Mouse (Mus musculus): Measurements from ENCODE around the gene Atp6v0e.

Gene Atp6v0e

GRCm38 (mm10) chr17:26715916-26716717 lies 53.1 kb downstream of the Atp6v0e start:
- DNase-seq (ENCODE audit: low spot score in 2 of 2), result peak; percentile 82 to 85

- no peak for DNase-seq (ENCODE audit: low spot score in 2 of 2)
Measured at GRCm38 (mm10) chr17:26717868-26718267, 54.8 kb downstream of the Atp6v0e start.

DNA sequence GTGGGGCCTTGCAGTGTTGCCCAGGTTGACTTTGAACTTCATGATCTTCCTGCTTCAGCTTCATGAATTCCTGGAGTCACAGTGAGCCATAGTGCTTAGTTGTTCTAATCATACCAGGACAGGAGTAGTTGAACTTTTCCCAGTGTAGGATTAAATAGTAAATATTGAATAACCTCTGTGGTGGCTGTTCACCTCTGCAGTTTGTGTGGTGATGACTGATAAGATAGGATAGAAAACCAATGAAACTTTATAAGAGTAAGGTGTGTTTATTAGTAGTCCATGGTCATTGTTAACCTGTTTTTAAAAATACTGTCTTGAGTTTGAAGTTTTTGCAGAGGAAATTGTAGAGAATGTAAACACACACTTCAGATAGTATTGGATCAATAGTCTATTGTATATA lies 56.4 kb downstream of the Atp6v0e start:
- no peak for DNase-seq (ENCODE audit: low spot score in 2 of 2)

- no peak for DNase-seq (ENCODE audit: low spot score in 2 of 2)
Measured at GRCm38 (mm10) chr17:26721802-26722201, 58.8 kb downstream of the Atp6v0e start.

DNA sequence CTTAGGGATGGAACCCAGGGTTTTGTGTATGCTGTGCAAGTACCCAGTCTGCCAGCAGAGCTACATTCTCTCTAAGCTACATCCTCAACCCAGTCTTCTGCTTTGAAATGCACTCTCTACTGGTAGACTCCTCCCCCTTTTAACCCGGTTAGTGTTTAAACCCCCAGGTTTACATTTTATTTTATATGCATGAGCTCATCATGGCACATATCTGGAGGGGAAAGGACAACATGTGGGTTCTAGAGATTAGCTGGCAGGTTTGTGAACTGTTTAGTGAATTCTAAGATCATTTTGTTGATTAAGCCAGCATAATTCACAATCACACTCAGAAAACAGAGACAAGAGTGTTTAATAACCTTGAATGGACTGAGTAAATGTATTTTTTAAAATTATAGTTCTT lies 61.8 kb downstream of the Atp6v0e start:
- DNase-seq (ENCODE audit: low spot score in 2 of 2), result no peak

GRCm38 (mm10) chr17:26726674-26727073 lies 63.6 kb downstream of the Atp6v0e start:
- no peak for DNase-seq (ENCODE audit: low spot score in 2 of 2)

DNA sequence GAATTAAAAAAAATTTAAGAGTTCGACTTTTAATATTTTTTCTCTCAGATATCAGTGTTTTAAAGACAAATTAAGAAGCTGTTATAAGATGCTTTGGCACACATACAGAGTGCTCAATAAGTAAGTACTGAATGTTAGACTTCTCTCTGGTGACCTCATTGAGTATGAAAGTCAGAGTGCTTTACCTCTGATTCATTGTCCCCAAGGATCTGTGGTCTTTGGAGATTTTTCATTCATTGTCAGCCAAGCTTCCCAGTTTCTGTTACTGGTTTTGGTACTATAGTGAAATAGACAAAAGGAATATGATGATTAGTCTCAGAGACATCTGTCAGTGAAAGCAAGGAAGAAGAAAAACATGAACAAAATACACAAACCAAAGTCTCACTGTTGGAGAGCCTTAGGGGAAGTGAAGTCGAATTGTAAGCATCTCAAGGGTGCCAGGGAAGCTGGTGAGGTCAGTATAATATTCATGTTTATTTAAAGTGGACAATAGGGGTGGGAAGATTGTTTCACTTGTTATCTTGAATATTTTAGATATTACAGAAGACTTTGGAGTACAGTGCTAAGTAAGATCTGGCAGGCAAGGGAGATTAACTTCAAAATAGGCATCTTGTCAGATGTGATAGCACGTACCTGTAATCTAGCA lies 64.2 kb downstream of the Atp6v0e start:
- no peak for DNase-seq (ENCODE audit: low spot score in 2 of 2)

DNA sequence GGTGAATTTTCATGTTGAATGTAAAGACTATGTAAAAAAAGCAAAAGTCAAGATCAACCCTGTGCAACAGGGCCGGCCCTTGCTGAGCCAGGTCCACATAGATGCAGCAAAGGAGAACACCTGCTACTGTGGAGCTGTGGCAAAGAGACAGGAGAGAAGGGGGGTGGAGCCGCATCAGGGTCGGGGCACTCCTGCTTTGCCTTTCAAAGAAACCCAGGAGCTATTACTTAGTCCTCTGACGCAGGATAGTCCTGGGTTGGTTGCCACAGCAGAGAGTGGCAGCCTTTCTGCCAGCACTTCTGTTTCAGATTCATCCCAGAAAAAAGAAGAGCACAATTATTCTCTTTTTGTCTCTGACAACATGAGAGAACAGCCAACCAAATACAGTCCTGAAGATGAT lies 79.5 kb downstream of the Atp6v0e start:
- no peak for DNase-seq (ENCODE audit: low spot score in 2 of 2)

DNA sequence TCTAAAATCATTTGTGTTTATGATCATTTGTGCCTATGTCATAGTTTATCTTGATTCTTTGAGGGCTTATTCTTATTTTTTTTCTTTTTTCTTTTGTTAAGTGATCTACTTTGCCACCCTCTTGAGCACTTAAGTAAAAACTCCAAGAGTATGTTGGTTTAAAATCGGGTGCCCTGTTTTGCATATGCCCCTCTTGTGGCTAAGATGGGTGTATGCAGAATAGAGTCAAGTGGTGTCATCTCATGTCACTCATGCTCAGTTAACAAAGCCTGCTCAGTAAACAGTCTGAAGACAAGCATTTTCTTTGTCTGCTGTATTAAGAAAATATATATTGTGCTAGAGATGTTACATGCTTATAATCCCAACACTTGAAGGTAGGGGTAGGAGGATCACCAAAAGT lies 80.3 kb downstream of the Atp6v0e start:
- DNase-seq (ENCODE audit: low spot score in 2 of 2), result no peak

Measured in frontal cortex, postnatal 25 days (tissue).